Mouse (Mus musculus) spleen, embryonic (tissue): ENCODE measurements around the gene Tmub1.
"Not testable (repeated sequence)": the region's sequence is repeated elsewhere in the genome, so short reads cannot be mapped to it uniquely, and the experiment has no call there.

ENCODE experiments used
- CTCF ChIA-PET: fragments of 350-600 bp; sonication (Branson Sonifier 250); formaldehyde crosslinking; loops from one replicate; lab custom pipeline; 2022; lab: Charles Lee

Tmub1 gene

GRCm38 (mm10) chr5:24425421-24426036 is 22.1 kb downstream of the Tmub1 start:
- CTCF ChIA-PET = interaction anchor here (0.7 to 0.8 kb wide), 2 partner anchors 9 to 22 kb away, joined by 3 read pairs; partner anchors contain the start of gene Tmub1

- CTCF ChIA-PET = interaction anchor here (0.8 kb wide), 1 partner anchor 8 kb away, joined by 3 read pairs; no protein-coding TSS in a partner anchor
These were observed 22.7 kb downstream of the Tmub1 start for GRCm38 (mm10) chr5:24424861-24425411.

GRCm38 (mm10) chr5:24424004-24424781 is 23.5 kb downstream of the Tmub1 start:
- CTCF ChIA-PET = no interaction called here

GRCm38 (mm10) chr5:24423129-24424003 is 24.3 kb downstream of the Tmub1 start, which contains the start of the genes Cdk5 and Slc4a2:
Cdk5 (minus strand) TSS chr5:24423530.
Slc4a2 (plus strand) TSS chr5:24423837.
- CTCF ChIA-PET = no interaction called here

GRCm38 (mm10) chr5:24420381-24420780 is 27.3 kb downstream of the Tmub1 start:
- CTCF ChIA-PET = interaction anchor here (0.8 kb wide), 1 partner anchor 14 kb away, joined by 3 read pairs; no protein-coding TSS in a partner anchor

- CTCF ChIA-PET = no interaction called here
These were observed 30.1 kb downstream of the Tmub1 start for GRCm38 (mm10) chr5:24417587-24417986.

- CTCF ChIA-PET = interaction anchor here (0.5 to 1.1 kb wide), 3 partner anchors 9 to 884 kb away, joined by 3 to 12 read pairs (median 3); no protein-coding TSS in a partner anchor
These were observed 31.4 kb downstream of the Tmub1 start for GRCm38 (mm10) chr5:24416222-24416736.

GRCm38 (mm10) chr5:24413938-24414337 is 33.7 kb downstream of the Tmub1 start:
- CTCF ChIA-PET = interaction anchor here (0.5 kb wide), 1 partner anchor 40 kb away, joined by 3 read pairs; no protein-coding TSS in a partner anchor

GRCm38 (mm10) chr5:24413042-24413693 is 34.5 kb downstream of the Tmub1 start, which contains the start of gene Asic3:
Asic3 (plus strand) TSS chr5:24413392.
- CTCF ChIA-PET = no interaction called here

GRCm38 (mm10) chr5:24412063-24412462 is 35.6 kb downstream of the Tmub1 start:
- CTCF ChIA-PET = no interaction called here

GRCm38 (mm10) chr5:24409466-24409865 is 38.2 kb downstream of the Tmub1 start:
- CTCF ChIA-PET = no interaction called here

GRCm38 (mm10) chr5:24408651-24409050 is 39.0 kb downstream of the Tmub1 start:
- CTCF ChIA-PET = no interaction called here

GRCm38 (mm10) chr5:24405389-24405876 is 42.2 kb downstream of the Tmub1 start:
- CTCF ChIA-PET = no interaction called here

GRCm38 (mm10) chr5:24404594-24405360 is 42.9 kb downstream of the Tmub1 start:
- CTCF ChIA-PET = no interaction called here

- CTCF ChIA-PET = no interaction called here
These were observed 45.7 kb downstream of the Tmub1 start for GRCm38 (mm10) chr5:24401969-24402368.

- CTCF ChIA-PET = no interaction called here
These were observed 46.6 kb downstream of the Tmub1 start for GRCm38 (mm10) chr5:24400911-24401605.

- CTCF ChIA-PET = interaction anchor here (0.5 kb wide), 1 partner anchor 107 kb away, joined by 5 read pairs; no protein-coding TSS in a partner anchor
These were observed 47.3 kb downstream of the Tmub1 start for GRCm38 (mm10) chr5:24400362-24400761.

- CTCF ChIA-PET = no interaction called here
These were observed 48.0 kb downstream of the Tmub1 start for GRCm38 (mm10) chr5:24399686-24400085.

GRCm38 (mm10) chr5:24396254-24396653 is 51.4 kb downstream of the Tmub1 start:
- CTCF ChIA-PET = not testable (repeated sequence)
